ENCODE assay signal across 7 mouse cellular contexts in genomic region chr10:81059603-81060543, GRCm38 (mm10). TPM values are rescaled to one million over a fixed set of nuclear protein-coding genes. Genes with fewer than 3 reads are reported as not detected.
DNase-seq lines count a peak whose midpoint lies in the region; ATAC-seq lines count a peak whose summit lies in the region.

TSS of gene Sgta (minus strand) at chr10:81060181.

- intact Hi-C loops in gastrocnemius, postnatal 36 days (cut with DNase I): no loop called here
- intact Hi-C loops in left cerebral cortex, postnatal 25 days (cut with DNase I): no loop called here

- H3K4me2 ChIP-seq in intestine, embryonic 15.5 days (replicated peaks): peak within 1 kb of the TSS; percentile 82

- peaks cover 15% of the 10 kb centered on the region for H3K4me1 ChIP-seq in intestine, embryonic 15.5 days (replicated peaks)
- H3K4me1 ChIP-seq in midbrain, embryonic 10.5 days: peaks cover 24% of the 10 kb centered on the region

- peak within 1 kb of the TSS; percentile 42 for H3K27ac ChIP-seq in intestine, embryonic 15.5 days
- peak within 1 kb of the TSS; percentile 86 for H3K27ac ChIP-seq in midbrain, embryonic 10.5 days (replicated peaks)

- peak within 1 kb of the TSS; percentile 76 for H3K4me3 ChIP-seq in intestine, embryonic 15.5 days (replicated peaks)
- H3K4me3 ChIP-seq in midbrain, embryonic 10.5 days: peak within 1 kb of the TSS; percentile 73

- no peaks in the 10 kb centered on the region for H3K36me3 ChIP-seq in intestine, embryonic 15.5 days
- peaks cover 22% of the 10 kb centered on the region for H3K36me3 ChIP-seq in midbrain, embryonic 10.5 days

- DNase-seq in adrenal gland, adult 2 months: peak; percentile 99
- DNase-seq in embryo, embryonic 11.5 days (ENCODE audit: low read depth, low spot score): peak; percentile 100
- DNase-seq in gastrocnemius, postnatal 36 days: peak; percentile 98 to 99
- DNase-seq in left cerebral cortex, postnatal 25 days (ENCODE audit: low spot score in 2 of 2): peak; percentile 100
- DNase-seq in midbrain, embryonic 10.5 days (ENCODE audit: low spot score): peak; percentile 99
- peak; percentile 98 for DNase-seq in right cerebral cortex, postnatal 4 days

- under 1% methylated on average over 48 of the region's 48 CpGs for WGBS in intestine, embryonic 15.5 days
- WGBS in midbrain, embryonic 10.5 days: under 1% methylated on average over 48 of the region's 48 CpGs

- no peaks in the 10 kb centered on the region for H3K27me3 ChIP-seq in intestine, embryonic 15.5 days (replicated peaks)
- H3K27me3 ChIP-seq in midbrain, embryonic 10.5 days (ENCODE audit: low read depth, poor library complexity, severe bottlenecking): no peaks in the 10 kb centered on the region

- ATAC-seq in intestine, embryonic 15.5 days: peak; percentile 98

- H3K9me3 ChIP-seq in intestine, embryonic 15.5 days: no peaks in the 10 kb centered on the region
- H3K9me3 ChIP-seq in midbrain, embryonic 10.5 days (replicated peaks): no peaks in the 10 kb centered on the region

- H3K9ac ChIP-seq in intestine, embryonic 15.5 days: peak within 1 kb of the TSS; percentile 77

RNA-seq across cellular contexts. Expression of gene Sgta, which starts in this region (rescaled TPM):
- 100 to 1,000 TPM; 198 to 288 TPM for total RNA-seq in adrenal gland, adult 2 months (2021)
- 495 and 554 TPM in 2 replicates for polyA plus RNA-seq in adrenal gland, adult 2 months (2012; rRNA removed)
- total RNA-seq in gastrocnemius, postnatal 36 days (2021): 10 to 100 TPM; 86.2 to 89.5 TPM
- polyA plus RNA-seq in intestine, embryonic 15.5 days (2015; fragmentation: Nextera tagmentation; extraction: Ambion mirVana): 166 and 183 TPM in 2 replicates
- total RNA-seq in left cerebral cortex, postnatal 25 days (2021): 100 to 1,000 TPM; 159 to 169 TPM
- polyA plus RNA-seq in midbrain, embryonic 10.5 days (2016; fragmentation: Nextera tagmentation; extraction: Ambion mirVana): 289 and 314 TPM in 2 replicates

Comparison
In these comparisons a context has a peak if more than half of its experiments do, and no peak if none do; other contexts are left out.
1. Peak in every context shown above with its lines: DNase-seq, ATAC-seq, H3K4me3 ChIP-seq and H3K27ac ChIP-seq.